Mouse (Mus musculus) T-helper 2 cell (primary cell): ENCODE measurements around the gene Foxn2.

ENCODE experiments used
- in situ Hi-C: fragments of 300-600 bp; cut with MboI, MseI; formaldehyde crosslinking; loops from one replicate; pipeline ENCODE4 v1.15.1; 2025; ENCODE audit warnings: high pct_unique_total_duplicates

Foxn2 gene

GRCm38 (mm10) chr17:88492107-88492460, 51.6 kb downstream of the Foxn2 start:
- in situ Hi-C loops = no loop called here

- in situ Hi-C loops = no loop called here
Measured at GRCm38 (mm10) chr17:88493551-88493950, 53.0 kb downstream of the Foxn2 start.

GRCm38 (mm10) chr17:88494121-88494771, 53.7 kb downstream of the Foxn2 start:
- in situ Hi-C loops = no loop called here

GRCm38 (mm10) chr17:88494772-88495132, 54.2 kb downstream of the Foxn2 start:
- in situ Hi-C loops = no loop called here

- in situ Hi-C loops = no loop called here
Measured at GRCm38 (mm10) chr17:88498090-88498682, 57.7 kb downstream of the Foxn2 start.

- in situ Hi-C loops = no loop called here
Measured at GRCm38 (mm10) chr17:88504056-88504455, 63.5 kb downstream of the Foxn2 start.

GRCm38 (mm10) chr17:88505275-88505723, 64.8 kb downstream of the Foxn2 start:
- in situ Hi-C loops = loop anchor here (5.0 kb wide), 1 partner anchor 243 kb away; no protein-coding TSS in a partner anchor

GRCm38 (mm10) chr17:88505941-88506340, 65.4 kb downstream of the Foxn2 start:
- in situ Hi-C loops = loop anchor here (5.0 kb wide), 1 partner anchor 244 kb away; no protein-coding TSS in a partner anchor

GRCm38 (mm10) chr17:88507376-88507775, 66.9 kb downstream of the Foxn2 start:
- in situ Hi-C loops = loop anchor here (5.0 kb wide), 1 partner anchor 245 kb away; no protein-coding TSS in a partner anchor

GRCm38 (mm10) chr17:88508846-88509508, 68.5 kb downstream of the Foxn2 start:
- in situ Hi-C loops = loop anchor here (5.0 kb wide), 1 partner anchor 247 kb away; no protein-coding TSS in a partner anchor

GRCm38 (mm10) chr17:88509999-88510398, 69.5 kb downstream of the Foxn2 start:
- in situ Hi-C loops = loop anchor here (5.0 kb wide), 1 partner anchor 248 kb away; no protein-coding TSS in a partner anchor

GRCm38 (mm10) chr17:88511095-88511551, 70.6 kb downstream of the Foxn2 start:
- in situ Hi-C loops = no loop called here

GRCm38 (mm10) chr17:88516477-88516876, 76.0 kb downstream of the Foxn2 start:
- in situ Hi-C loops = no loop called here

GRCm38 (mm10) chr17:88527781-88528180, 87.3 kb downstream of the Foxn2 start:
- in situ Hi-C loops = no loop called here

GRCm38 (mm10) chr17:88529519-88530235, 89.2 kb downstream of the Foxn2 start, which contains the start of gene Ppp1r21:
TSS of gene Ppp1r21 (plus strand) at chr17:88530118.
- in situ Hi-C loops = loop anchor here (10.0 kb wide), 1 partner anchor 105 kb away; no protein-coding TSS in a partner anchor

- in situ Hi-C loops = loop anchor here (10.0 kb wide), 1 partner anchor 105 kb away; no protein-coding TSS in a partner anchor
Measured at GRCm38 (mm10) chr17:88530236-88530619, 89.7 kb downstream of the Foxn2 start.

- in situ Hi-C loops = loop anchor here (10.0 kb wide), 1 partner anchor 104 kb away; no protein-coding TSS in a partner anchor
Measured at GRCm38 (mm10) chr17:88530667-88531066, 90.2 kb downstream of the Foxn2 start.

- in situ Hi-C loops = loop anchor here (10.0 kb wide), 1 partner anchor 104 kb away; no protein-coding TSS in a partner anchor
Measured at GRCm38 (mm10) chr17:88531176-88531575, 90.7 kb downstream of the Foxn2 start.

- in situ Hi-C loops = loop anchor here (10.0 kb wide), 1 partner anchor 97 kb away; no protein-coding TSS in a partner anchor
Measured at GRCm38 (mm10) chr17:88537842-88538430, 97.4 kb downstream of the Foxn2 start.
